Mouse (Mus musculus) adrenal gland, adult 18-20 months (tissue): ENCODE measurements around the gene Gm28539. TPM values are rescaled to one million over a fixed set of nuclear protein-coding genes. Genes with fewer than 3 reads are reported as not detected.
"Not testable (repeated sequence)": the region's sequence is repeated elsewhere in the genome, so short reads cannot be mapped to it uniquely, and the experiment has no call there.

ENCODE experiments used
- DNase-seq, 2 experiments: peaks; one replicate each; pipeline ENCODE4 v3.0.0; 2021 to 2022; ENCODE audit warnings: low spot score in 2 of 2
- total RNA-seq, 2 experiments: library from RNA; stranded (reverse); gene quantifications; 1 replicate in 1 of 2; 2 replicates in 1 of 2; pipeline ENCODE4 v1.2.3; 2021

The Gm28539 gene
- total RNA-seq, 2 experiments from 2014 or later = 5.3 to 7.5 TPM

DNA sequence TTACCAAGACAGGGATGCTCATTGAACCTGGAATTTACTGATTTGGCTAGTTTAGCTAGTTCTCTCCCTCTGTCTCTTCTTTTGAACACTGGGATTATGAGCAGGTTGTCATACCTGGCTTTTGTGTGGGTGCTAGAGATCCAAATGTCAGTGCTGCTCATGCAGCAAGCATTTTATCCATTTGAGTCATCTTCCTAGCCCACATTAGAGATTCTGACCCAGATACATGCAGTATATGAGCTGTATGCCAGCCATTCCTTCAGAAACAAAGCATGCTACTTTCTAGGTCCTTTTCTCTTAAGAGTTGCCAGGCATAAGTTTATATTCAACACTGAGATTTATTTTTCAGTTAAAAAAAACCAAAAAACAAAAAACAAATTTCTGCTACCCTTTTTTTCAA is 116.4 kb downstream of the Gm28539 start:
- no peak for DNase-seq

DNA sequence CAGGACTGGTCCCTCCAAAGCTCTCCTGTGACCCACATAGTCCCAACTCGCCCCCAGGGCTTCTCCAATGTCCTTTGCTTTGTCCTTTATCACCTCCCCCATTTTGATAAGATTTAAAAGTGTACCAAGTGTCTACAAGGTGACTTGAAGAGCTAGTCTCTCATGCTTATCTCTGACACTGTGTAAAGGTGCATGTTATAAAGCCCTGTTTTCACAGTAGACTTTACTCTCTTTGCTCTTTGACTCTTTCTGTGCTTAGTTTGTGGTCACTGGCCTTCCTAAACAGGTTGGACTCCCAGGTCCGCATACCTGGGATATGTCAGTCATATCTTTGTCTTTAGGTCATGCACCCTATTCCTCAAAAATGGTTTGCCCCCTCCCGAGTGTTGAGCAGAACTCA is 118.7 kb downstream of the Gm28539 start:
- no peak for DNase-seq

DNA sequence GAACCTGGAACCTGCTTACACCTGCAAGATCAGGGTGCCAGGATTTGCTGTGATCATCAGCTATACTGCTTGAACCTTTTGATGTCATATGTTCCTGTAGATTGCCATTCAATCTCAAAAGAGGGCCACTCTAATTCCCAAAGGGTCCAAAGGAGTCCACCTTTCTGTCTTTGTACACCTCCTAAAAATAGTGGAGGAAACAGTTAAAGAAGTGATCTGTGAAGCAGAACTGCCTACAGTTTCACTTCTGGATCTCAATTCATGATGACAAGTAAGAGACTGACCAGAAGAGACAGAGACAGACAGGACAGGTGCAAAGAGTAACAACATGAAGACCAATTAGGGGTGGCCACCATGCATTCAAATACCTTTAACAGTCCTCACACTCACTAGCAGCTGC is 127.1 kb downstream of the Gm28539 start:
- DNase-seq = no peak

DNA sequence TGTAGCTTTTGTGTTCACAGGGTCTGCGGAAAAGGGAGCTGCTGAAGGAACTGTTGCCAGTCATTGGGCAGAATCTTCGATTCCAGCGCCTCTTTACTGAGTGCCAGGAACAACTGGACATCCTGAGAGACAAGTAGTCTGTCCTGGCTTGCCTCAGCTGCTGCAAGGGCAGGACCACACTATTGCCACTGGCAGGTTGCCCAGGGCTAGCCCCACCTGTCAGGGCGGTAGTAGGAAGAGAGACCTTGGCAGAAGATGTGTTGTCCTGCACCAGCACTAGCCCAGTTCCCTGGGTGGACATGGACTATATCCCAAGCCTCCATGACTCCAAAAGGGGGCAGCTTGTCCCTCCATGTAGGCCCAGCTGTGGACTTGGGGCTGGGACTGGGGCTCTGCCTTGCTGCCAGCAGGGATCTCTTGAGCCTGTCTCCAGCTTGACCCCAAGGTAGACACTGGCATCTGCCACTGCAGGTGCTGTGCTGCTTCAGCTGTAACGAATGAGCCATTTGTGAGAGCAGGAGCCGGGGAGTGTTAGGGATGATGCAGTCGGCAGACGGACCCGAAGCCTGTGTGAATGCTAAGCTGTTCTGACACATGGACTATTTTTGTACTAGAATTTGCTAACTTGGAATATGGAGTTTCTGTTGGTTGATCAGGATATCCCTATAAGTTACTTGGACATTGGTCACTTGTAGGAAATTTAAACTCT is 133.2 kb downstream of the Gm28539 start:
- DNase-seq = no peak

DNA sequence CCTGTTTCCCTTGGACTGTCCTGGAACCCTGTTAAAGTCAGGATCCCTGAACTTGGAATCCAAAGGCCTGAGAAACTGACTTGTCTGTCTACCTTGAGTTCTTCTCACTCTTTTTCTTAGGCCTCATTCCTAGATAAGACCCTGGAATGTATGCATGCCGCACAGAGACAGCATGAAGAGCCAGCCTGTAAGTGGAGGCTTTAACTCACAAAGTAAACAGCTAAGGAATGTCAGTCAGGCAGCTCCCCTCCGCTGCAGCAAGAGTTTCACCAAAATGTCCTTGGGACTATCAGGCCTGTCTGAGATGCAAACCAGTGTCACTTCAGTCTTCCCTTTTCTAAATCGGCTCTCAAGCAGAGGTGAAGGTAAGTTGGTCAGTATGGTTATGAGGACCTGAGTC is 134.5 kb downstream of the Gm28539 start:
- no peak for DNase-seq

DNA sequence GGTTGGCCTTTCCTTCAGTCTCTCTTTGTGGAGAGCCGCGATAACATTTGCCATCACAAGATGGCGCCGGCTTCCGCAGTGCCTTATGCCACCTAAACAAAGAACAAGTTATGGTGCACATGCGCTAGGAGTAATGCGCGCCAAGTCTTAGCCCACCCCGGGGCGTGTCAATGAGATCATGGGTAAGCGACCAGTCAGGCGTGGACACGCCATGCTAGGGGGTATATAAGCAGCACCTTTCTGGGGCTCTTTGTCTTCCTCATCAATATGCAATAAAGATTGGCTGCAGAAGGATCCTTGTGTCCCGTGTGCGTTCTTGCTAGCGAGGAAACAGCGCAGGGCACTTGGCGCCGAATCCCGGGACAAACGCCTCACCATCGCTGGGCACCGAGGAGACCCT is 139.3 kb downstream of the Gm28539 start:
- DNase-seq = not testable (repeated sequence)

DNA sequence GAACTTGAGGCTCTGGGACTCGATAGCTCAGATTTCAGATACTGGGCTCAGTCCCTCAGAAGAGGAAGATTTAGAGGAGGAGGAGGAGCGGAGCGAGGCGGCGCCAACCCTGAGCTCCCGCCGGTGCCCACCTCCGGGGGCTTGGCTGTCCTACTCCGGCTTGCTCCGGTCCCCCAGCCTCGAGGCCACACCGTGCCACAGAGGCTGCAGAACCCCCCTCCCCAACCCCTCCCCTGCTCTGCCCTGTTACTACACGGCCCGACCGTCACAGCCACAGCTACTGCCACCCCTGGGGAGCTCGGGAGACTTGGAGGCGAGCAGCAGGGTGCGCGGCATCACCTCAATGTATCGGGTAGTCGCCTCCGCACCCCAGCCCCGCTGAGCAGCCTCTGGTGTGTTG is 139.9 kb downstream of the Gm28539 start:
- DNase-seq = no peak

DNA sequence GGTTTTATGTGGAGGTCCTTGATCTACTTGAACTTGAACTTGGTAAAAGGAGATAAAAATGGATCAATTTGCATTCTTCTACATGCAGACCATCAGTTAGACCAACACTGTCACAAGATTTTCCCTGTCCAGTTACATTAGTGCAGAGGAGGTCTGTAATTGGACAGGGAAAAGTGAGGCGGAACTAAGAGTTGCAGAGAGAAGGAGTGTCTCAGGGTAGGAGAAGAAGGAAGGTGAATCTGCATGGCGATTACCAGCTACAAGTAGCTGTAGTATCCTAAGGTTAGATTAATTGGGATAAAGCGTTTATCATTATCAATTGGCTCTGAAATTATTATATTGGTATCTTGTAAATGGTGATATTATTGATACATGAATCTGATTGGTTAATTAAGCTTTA is 150.0 kb downstream of the Gm28539 start:
- no peak for DNase-seq

DNA sequence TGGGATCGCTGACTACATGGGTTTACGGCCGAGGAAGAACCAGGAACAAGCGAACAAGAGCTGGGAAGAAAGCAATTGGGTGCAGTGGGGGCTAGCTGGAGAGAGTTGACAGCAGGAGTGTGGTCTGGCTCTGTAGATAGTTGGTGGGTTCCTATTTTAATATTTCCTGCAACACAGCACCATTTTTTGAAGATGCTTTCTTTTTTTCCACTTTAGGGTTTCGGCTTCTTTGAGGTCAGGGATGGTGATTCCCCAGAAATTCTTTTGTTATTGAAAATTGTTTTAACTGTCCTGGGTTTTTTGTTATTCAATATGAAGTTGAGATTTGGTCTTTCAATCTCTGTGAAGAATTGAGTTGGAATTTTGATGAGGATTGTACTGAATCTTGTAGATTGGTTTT is 150.5 kb downstream of the Gm28539 start:
- no peak for DNase-seq

DNA sequence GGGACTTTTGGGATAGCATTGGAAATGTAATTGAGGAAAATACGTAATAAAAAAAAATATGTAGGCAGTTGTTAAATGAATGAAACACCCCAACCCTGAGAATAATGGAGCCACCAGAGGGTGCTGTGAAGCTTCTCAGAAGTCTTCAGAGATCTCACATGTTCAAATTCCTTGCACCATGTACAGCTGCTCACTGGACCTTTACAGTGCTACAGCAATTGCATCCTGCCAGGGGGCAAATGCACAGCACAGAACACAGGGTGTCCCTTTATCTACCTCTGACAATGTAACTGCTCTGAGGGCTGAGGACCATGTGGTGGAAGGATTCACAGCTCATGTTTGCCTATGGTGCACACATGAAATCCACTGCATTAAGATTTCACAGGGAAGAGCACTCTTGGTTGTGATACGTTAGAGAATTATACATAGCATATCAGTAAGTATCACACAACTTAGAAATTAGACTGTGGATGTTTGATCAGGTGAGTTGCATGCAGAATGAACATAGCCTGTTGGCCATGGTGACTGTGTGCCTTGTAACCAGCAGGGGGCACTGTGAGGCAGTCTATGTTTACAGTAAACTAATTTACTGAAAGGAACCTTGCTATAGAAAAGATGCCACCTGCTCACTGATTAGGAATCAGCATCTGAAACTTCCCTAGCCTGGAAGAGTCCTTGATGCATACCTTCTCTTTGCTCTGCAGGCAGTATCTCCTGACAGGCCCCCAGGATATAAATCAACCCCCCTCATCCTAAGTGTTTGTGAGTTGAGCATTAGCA is 166.4 kb downstream of the Gm28539 start:
- DNase-seq = not testable (repeated sequence)

DNA sequence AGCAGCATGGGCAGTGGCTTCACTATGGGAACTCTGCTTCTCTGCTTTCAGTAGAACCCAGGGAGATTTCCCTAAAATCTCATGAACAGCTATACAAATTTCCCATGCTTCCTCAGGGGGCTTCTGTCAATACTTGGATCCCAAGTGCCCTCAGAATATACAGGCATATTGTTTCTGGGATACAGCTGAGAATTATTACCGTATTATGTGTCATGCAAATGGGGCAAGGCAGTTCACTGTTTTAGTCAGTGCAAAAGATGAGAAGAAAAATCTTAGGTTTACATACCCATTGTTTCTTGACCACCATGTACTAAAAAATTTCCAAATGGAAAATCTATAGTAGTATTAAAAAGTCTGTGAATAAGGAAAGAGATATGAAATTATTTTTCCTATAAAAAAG is 167.4 kb downstream of the Gm28539 start:
- no peak for DNase-seq

DNA sequence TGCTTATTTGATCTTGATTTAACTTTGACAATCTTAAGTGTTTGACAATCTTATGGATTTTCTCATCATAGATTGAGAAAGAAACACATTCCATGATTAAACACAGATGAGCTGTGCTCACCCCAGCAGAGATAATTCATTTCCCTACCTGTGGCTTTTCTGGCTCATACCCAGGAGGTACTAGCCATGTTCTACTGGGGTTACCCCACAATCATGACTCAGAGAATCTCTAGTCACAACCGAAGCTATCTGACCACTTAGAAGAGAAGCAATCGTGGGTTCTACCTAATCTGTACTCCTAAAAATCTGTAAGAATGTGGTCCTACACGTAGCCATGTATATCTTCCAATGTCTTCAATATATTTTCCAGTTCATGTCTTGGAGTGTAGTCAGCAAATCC is 168.9 kb downstream of the Gm28539 start:
- DNase-seq = no peak

Other genes with a start within 250 kb of the Gm28539 start
- gene Tbx1, start 245.9 kb upstream of the Gm28539 start, total RNA-seq = under 1 TPM in 1 of 2 experiments, not detected in 1; 0.22 TPM
- not detected for gene Gp1bb, start 214.2 kb upstream of the Gm28539 start, total RNA-seq
- 1 to 10 TPM; 1.4 to 5.1 TPM for gene Gm49601, start 210.2 kb upstream of the Gm28539 start, total RNA-seq
- 10 to 100 TPM in 1 of 2 experiments, 1 to 10 TPM in 1; 7.9 to 10.7 TPM for gene Sept5, start 206.6 kb upstream of the Gm28539 start, total RNA-seq
- 10 to 100 TPM in 1 of 2 experiments, 1 to 10 TPM in 1; 4.5 to 13.7 TPM for gene Cldn5, start 59.7 kb upstream of the Gm28539 start, total RNA-seq
- gene Ufd1, start 24.8 kb upstream of the Gm28539 start, total RNA-seq = 100 to 1,000 TPM in 1 of 2 experiments, 10 to 100 TPM in 1; 98.4 to 121 TPM
- gene Cdc45, start 24.6 kb upstream of the Gm28539 start, total RNA-seq = 10 to 100 TPM in 1 of 2 experiments, 1 to 10 TPM in 1; 6.3 to 11.0 TPM
- 10 to 100 TPM in 1 of 2 experiments, 1 to 10 TPM in 1; 9.7 to 18.5 TPM for gene 2510002D24Rik, start within 50 bp of the Gm28539 start, total RNA-seq
- 10 to 100 TPM; 50.2 to 50.4 TPM for gene Mrpl40, start 40.3 kb downstream of the Gm28539 start, total RNA-seq
- 10 to 100 TPM; 29.4 to 32.3 TPM for gene Hira, start 40.5 kb downstream of the Gm28539 start, total RNA-seq